Mouse (Mus musculus): Measurements from ENCODE around the gene Slc22a18. TPM values are rescaled to one million over a fixed set of nuclear protein-coding genes. Genes with fewer than 3 reads are reported as not detected.
A peak's percentile ranks its signal among the peaks of the same experiment; 100 is the strongest.

Slc22a18 gene
- total and polyA plus RNA-seq, 2 experiments = 64.4 to 344 TPM

DNA sequence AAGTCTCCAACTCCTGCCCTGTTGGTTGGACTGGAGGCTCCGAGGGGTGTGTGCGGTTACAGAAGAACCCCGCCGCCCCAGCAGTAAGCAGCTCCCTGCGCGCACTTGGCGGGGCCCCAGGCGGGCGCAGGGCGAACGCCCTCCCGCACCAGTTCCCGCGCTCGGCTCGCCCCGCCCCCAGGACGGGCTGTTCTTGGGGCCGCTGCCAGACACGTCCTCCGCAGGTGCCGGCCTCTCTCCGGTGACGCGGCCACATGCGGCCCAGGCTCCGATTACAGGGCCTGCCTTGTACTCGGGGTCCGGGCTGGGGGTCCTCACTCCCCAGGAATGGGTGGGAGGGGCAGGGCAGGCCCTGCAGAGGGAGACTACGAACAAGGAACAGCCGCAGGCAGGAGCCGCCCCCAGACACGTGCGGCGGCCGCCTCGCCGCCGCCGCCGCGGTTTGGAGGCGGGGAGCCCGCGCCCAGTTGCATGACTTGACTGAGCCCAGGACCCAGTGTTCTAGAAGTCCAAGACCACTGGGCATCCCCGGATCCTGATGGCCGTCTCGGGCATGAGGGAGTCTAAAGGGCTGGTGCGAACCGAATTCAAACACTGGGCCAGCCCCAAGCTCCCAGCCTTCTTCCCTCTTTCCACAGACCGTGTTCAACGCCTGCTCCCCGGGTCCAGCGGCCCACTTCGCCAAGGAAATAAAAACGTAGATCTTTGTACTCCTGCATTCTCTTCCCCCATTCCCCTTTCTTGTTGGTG is 8.6 kb upstream of the Slc22a18 start:
- Histone ChIP-seq H3K27ac (replicated peaks; ENCODE audit: insufficient read depth, low read depth, low read length) (no peak overlapping the region), H3K4me3 (ENCODE audit: insufficient read depth, low read depth, low read length) (peak overlapping the region; percentile 42; the same call in 1 of the 2 replicates), H3K36me3 (ENCODE audit: control insufficient read depth, insufficient read depth, low read length) (no peaks in the 10 kb centered on the region), H3K4me1 (ENCODE audit: control insufficient read depth, insufficient read depth, low read length) (no peaks in the 10 kb centered on the region; the same call in 1 of the 2 replicates), H3K79me2 (ENCODE audit: control insufficient read depth, insufficient read depth, low read length) (no peaks in the 10 kb centered on the region), H3K9ac (ENCODE audit: low read depth, low read length) (peak overlapping the region; percentile 25; the same call in 1 of the 2 replicates), H3K27me3 (ENCODE audit: control insufficient read depth, insufficient read depth, low read length) (peaks cover 12% of the 10 kb centered on the region)
- TF ChIP-seq POLR2A (IDR thresholded peaks at IDR 0.05; ENCODE audit: extremely low read depth, insufficient read depth, low read length) (no peak), CTCF (IDR thresholded peaks at IDR 0.05; ENCODE audit: low read depth, low read length) (no peak)
- DNase-seq (ENCODE audit: extremely low read depth, low read depth, low spot score) = no peak
- 20% methylated on average over 52 of the region's 56 CpGs for WGBS

DNA sequence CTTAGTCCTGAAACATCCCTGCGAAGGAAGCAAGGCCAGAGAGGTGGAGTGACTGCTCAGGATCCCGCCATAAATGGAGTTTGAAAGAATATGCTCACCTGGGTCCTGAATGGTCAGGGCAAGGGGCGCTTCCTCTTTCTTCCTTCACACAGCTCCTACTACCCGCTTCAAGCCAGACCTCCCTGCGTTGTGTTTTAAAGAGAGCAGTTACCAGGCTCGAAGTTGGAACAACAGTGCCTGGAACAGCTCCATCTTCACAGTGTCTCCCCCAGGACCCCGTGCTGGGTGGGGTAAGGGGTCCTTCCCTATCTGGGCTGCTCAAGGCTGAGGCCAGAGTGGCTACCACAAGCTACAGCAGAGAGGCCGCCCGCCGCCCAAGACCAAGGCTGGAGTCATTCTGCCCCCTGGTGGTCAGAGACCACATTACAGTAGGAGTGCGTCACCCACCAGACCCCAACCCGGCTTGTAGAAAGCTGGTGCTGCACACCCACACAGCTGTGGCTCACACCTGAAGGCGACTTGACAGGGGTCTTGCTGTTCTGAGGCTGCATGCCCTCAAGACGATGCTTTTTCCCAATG is 7.3 kb upstream of the Slc22a18 start:
- H3K79me2 ChIP-seq (ENCODE audit: control insufficient read depth, insufficient read depth, low read length) = no peaks in the 10 kb centered on the region
- WGBS = 34% methylated on average over 14 of the region's 14 CpGs
- TF ChIP-seq CTCF (IDR thresholded peaks at IDR 0.05; ENCODE audit: low read depth, low read length) = peak; percentile 95
- no peak for TF ChIP-seq POLR2A (IDR thresholded peaks at IDR 0.05; ENCODE audit: extremely low read depth, insufficient read depth, low read length)
- no peak overlapping the region for H3K4me3 ChIP-seq (ENCODE audit: insufficient read depth, low read depth, low read length)
- no peaks in the 10 kb centered on the region for H3K36me3 ChIP-seq (ENCODE audit: control insufficient read depth, insufficient read depth, low read length)
- no peak overlapping the region for H3K9ac ChIP-seq (ENCODE audit: low read depth, low read length)
- H3K4me1 ChIP-seq (ENCODE audit: control insufficient read depth, insufficient read depth, low read length) = no peaks in the 10 kb centered on the region
- no peak for DNase-seq (ENCODE audit: extremely low read depth, low read depth, low spot score)
- H3K27ac ChIP-seq (replicated peaks; ENCODE audit: insufficient read depth, low read depth, low read length) = no peak overlapping the region
- 0 out of 2 replicates have a peak, but pooled peaks cover 5% of the 10 kb centered on the region for H3K27me3 ChIP-seq (ENCODE audit: control insufficient read depth, insufficient read depth, low read length)

- 63% methylated on average over 6 of the region's 6 CpGs for WGBS
- H3K27me3 ChIP-seq (ENCODE audit: control insufficient read depth, insufficient read depth, low read length) = 0 out of 2 replicates have a peak, but pooled peaks cover 5% of the 10 kb centered on the region
- no peak overlapping the region for H3K9ac ChIP-seq (ENCODE audit: low read depth, low read length)
- no peaks in the 10 kb centered on the region for H3K36me3 ChIP-seq (ENCODE audit: control insufficient read depth, insufficient read depth, low read length)
- no peak for DNase-seq (ENCODE audit: extremely low read depth, low read depth, low spot score)
- H3K79me2 ChIP-seq (ENCODE audit: control insufficient read depth, insufficient read depth, low read length) = no peaks in the 10 kb centered on the region
- H3K27ac ChIP-seq (replicated peaks; ENCODE audit: insufficient read depth, low read depth, low read length) = no peak overlapping the region
- H3K4me1 ChIP-seq (ENCODE audit: control insufficient read depth, insufficient read depth, low read length) = no peaks in the 10 kb centered on the region
- no peak for TF ChIP-seq POLR2A (IDR thresholded peaks at IDR 0.05; ENCODE audit: extremely low read depth, insufficient read depth, low read length)
- no peak for TF ChIP-seq CTCF (IDR thresholded peaks at IDR 0.05; ENCODE audit: low read depth, low read length)
- no peak overlapping the region for H3K4me3 ChIP-seq (ENCODE audit: insufficient read depth, low read depth, low read length)
These were observed 5.8 kb upstream of the Slc22a18 start for GRCm38 (mm10) chr7:143467714-143468113.

DNA sequence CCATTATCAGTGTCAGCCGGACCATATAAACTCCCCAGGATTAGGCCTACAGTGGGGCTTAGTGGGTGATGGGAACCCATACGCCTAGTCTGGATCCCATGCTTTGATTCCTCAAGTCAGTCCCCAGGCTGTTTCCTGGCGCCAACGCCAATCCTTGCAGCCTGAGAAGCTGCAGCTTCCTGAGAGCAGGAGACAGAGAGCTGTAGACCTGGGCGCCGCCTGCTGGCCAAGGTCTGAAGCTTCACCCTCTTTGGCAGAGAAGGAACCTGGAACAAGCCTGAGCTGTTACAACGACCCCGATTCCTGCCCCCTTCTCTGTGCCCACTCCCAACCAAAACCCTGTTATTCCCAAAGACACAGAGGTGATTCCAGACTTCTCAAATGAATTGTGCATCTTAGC is 3.6 kb upstream of the Slc22a18 start:
- Histone ChIP-seq H3K4me3 (ENCODE audit: insufficient read depth, low read depth, low read length) (no peak overlapping the region), H3K36me3 (ENCODE audit: control insufficient read depth, insufficient read depth, low read length) (no peaks in the 10 kb centered on the region), H3K27me3 (ENCODE audit: control insufficient read depth, insufficient read depth, low read length) (0 out of 2 replicates have a peak, but pooled peaks cover under 1% of the 10 kb centered on the region), H3K79me2 (ENCODE audit: control insufficient read depth, insufficient read depth, low read length) (no peaks in the 10 kb centered on the region), H3K27ac (replicated peaks; ENCODE audit: insufficient read depth, low read depth, low read length) (no peak overlapping the region), H3K9ac (ENCODE audit: low read depth, low read length) (no peak overlapping the region), H3K4me1 (ENCODE audit: control insufficient read depth, insufficient read depth, low read length) (peaks cover 11% of the 10 kb centered on the region)
- WGBS = 19% methylated on average over 8 of the region's 8 CpGs
- peak; percentile 29 for DNase-seq (ENCODE audit: extremely low read depth, low read depth, low spot score)
- peak; percentile 92 for TF ChIP-seq CTCF (IDR thresholded peaks at IDR 0.05; ENCODE audit: low read depth, low read length)
- no peak for TF ChIP-seq POLR2A (IDR thresholded peaks at IDR 0.05; ENCODE audit: extremely low read depth, insufficient read depth, low read length)

GRCm38 (mm10) chr7:143474811-143475210 is 1.3 kb downstream of the Slc22a18 start:
- WGBS = 10% methylated on average over 10 of the region's 10 CpGs
- H3K4me1 ChIP-seq (ENCODE audit: control insufficient read depth, insufficient read depth, low read length) = peaks cover 30% of the 10 kb centered on the region
- H3K27ac ChIP-seq (replicated peaks; ENCODE audit: insufficient read depth, low read depth, low read length) = peak overlapping the region; percentile 79
- TF ChIP-seq POLR2A (IDR thresholded peaks at IDR 0.05; ENCODE audit: extremely low read depth, insufficient read depth, low read length) (no peak), CTCF (IDR thresholded peaks at IDR 0.05; ENCODE audit: low read depth, low read length) (no peak)
- peak; percentile 87 for DNase-seq (ENCODE audit: extremely low read depth, low read depth, low spot score)
- H3K9ac ChIP-seq (ENCODE audit: low read depth, low read length) = peak overlapping the region; percentile 57; the same call in 1 of the 2 replicates
- H3K36me3 ChIP-seq (ENCODE audit: control insufficient read depth, insufficient read depth, low read length) = no peaks in the 10 kb centered on the region
- H3K4me3 ChIP-seq (ENCODE audit: insufficient read depth, low read depth, low read length) = peak overlapping the region; percentile 58; the same call in 1 of the 2 replicates
- H3K27me3 ChIP-seq (ENCODE audit: control insufficient read depth, insufficient read depth, low read length) = no peaks in the 10 kb centered on the region
- no peaks in the 10 kb centered on the region for H3K79me2 ChIP-seq (ENCODE audit: control insufficient read depth, insufficient read depth, low read length)

All from liver, adult 2 months (tissue).